Mouse (Mus musculus): ENCODE results near the gene Kng1.
"Not testable (repeated sequence)": the region's sequence is repeated elsewhere in the genome, so short reads cannot be mapped to it uniquely, and the experiment has no call there.

The Kng1 gene

GRCm38 (mm10) chr16:23057668-23058447 lies at the start of gene Kng1:
Gene Kng1 (plus strand): TSS chr16:23057865.
- DNase-seq (ENCODE audit: low read depth in 2 of 2, low spot score in 2 of 2), result not testable (repeated sequence)

- not testable (repeated sequence) for DNase-seq (ENCODE audit: low read depth in 2 of 2, low spot score in 2 of 2)
These were observed 43.9 kb upstream of the Kng1 start for GRCm38 (mm10) chr16:23013786-23014185.

- not testable (repeated sequence) for DNase-seq (ENCODE audit: low read depth in 2 of 2, low spot score in 2 of 2)
These were observed 43.0 kb upstream of the Kng1 start for GRCm38 (mm10) chr16:23014645-23015044.

- DNase-seq (ENCODE audit: low read depth in 2 of 2, low spot score in 2 of 2), result not testable (repeated sequence)
These were observed 37.1 kb upstream of the Kng1 start for GRCm38 (mm10) chr16:23020571-23020970.

- DNase-seq (ENCODE audit: low read depth in 2 of 2, low spot score in 2 of 2), result no peak
These were observed 32.6 kb upstream of the Kng1 start for GRCm38 (mm10) chr16:23025111-23025510.

- no peak for DNase-seq (ENCODE audit: low read depth in 2 of 2, low spot score in 2 of 2)
These were observed 31.1 kb upstream of the Kng1 start for GRCm38 (mm10) chr16:23026582-23026981.

- DNase-seq (ENCODE audit: low read depth in 2 of 2, low spot score in 2 of 2), result not testable (repeated sequence)
These were observed 30.3 kb upstream of the Kng1 start for GRCm38 (mm10) chr16:23027341-23027740.

GRCm38 (mm10) chr16:23028966-23029600 lies 28.6 kb upstream of the Kng1 start, which contains the start of gene Kng2:
Gene Kng2 (minus strand): TSS chr16:23029482.
- DNase-seq (ENCODE audit: low read depth in 2 of 2, low spot score in 2 of 2), result not testable (repeated sequence)

GRCm38 (mm10) chr16:23030673-23031435 lies 26.8 kb upstream of the Kng1 start:
- DNase-seq (ENCODE audit: low read depth in 2 of 2, low spot score in 2 of 2), result no peak

- DNase-seq (ENCODE audit: low read depth in 2 of 2, low spot score in 2 of 2), result no peak
These were observed 24.0 kb upstream of the Kng1 start for GRCm38 (mm10) chr16:23033673-23034072.

GRCm38 (mm10) chr16:23037744-23038143 lies 19.9 kb upstream of the Kng1 start:
- DNase-seq (ENCODE audit: low read depth in 2 of 2, low spot score in 2 of 2), result no peak

- DNase-seq (ENCODE audit: low read depth in 2 of 2, low spot score in 2 of 2), result no peak
These were observed 18.4 kb upstream of the Kng1 start for GRCm38 (mm10) chr16:23039281-23039680.

GRCm38 (mm10) chr16:23040876-23041275 lies 16.8 kb upstream of the Kng1 start:
- no peak for DNase-seq (ENCODE audit: low read depth in 2 of 2, low spot score in 2 of 2)

- no peak for DNase-seq (ENCODE audit: low read depth in 2 of 2, low spot score in 2 of 2)
These were observed 11.3 kb upstream of the Kng1 start for GRCm38 (mm10) chr16:23046319-23046718.

- not testable (repeated sequence) for DNase-seq (ENCODE audit: low read depth in 2 of 2, low spot score in 2 of 2)
These were observed 2.0 kb downstream of the Kng1 start for GRCm38 (mm10) chr16:23059630-23060029.

GRCm38 (mm10) chr16:23060781-23061325 lies 3.2 kb downstream of the Kng1 start:
- not testable (repeated sequence) for DNase-seq (ENCODE audit: low read depth in 2 of 2, low spot score in 2 of 2)

- not testable (repeated sequence) for DNase-seq (ENCODE audit: low read depth in 2 of 2, low spot score in 2 of 2)
These were observed 19.9 kb downstream of the Kng1 start for GRCm38 (mm10) chr16:23077516-23077915.

- not testable (repeated sequence) for DNase-seq (ENCODE audit: low read depth in 2 of 2, low spot score in 2 of 2)
These were observed 29.5 kb downstream of the Kng1 start for GRCm38 (mm10) chr16:23087159-23087558.

- DNase-seq (ENCODE audit: low read depth in 2 of 2, low spot score in 2 of 2), result not testable (repeated sequence)
These were observed 30.0 kb downstream of the Kng1 start for GRCm38 (mm10) chr16:23087712-23088111.

- not testable (repeated sequence) for DNase-seq (ENCODE audit: low read depth in 2 of 2, low spot score in 2 of 2)
These were observed 30.8 kb downstream of the Kng1 start for GRCm38 (mm10) chr16:23088491-23088890.

GRCm38 (mm10) chr16:23091345-23091744 lies 33.7 kb downstream of the Kng1 start:
- DNase-seq (ENCODE audit: low read depth in 2 of 2, low spot score in 2 of 2), result not testable (repeated sequence)
